Mouse (Mus musculus) intestine, postnatal 0 days (tissue): ENCODE results near the gene Susd6. TPM values are rescaled to one million over a fixed set of nuclear protein-coding genes. Genes with fewer than 3 reads are reported as not detected.

ENCODE experiments used
- ATAC-seq: fragments of 200-750 bp; cut with Nextera tagmentation; 2 replicates; pipeline ENCODE4 v1.8.0; 2017; ENCODE audit warnings: mild to moderate bottlenecking, moderate TSS enrichment, moderate library complexity
- H3K27ac ChIP-seq: fragments of 300-500 bp; sonication (generic); 2 replicates; pipeline ENCODE4 v1.5.1; 2014; ENCODE audit warnings: mild to moderate bottlenecking, low read depth, low read length, moderate library complexity
- H3K27me3 ChIP-seq: fragments of 300-500 bp; sonication (generic); replicated peaks from 2 replicates; pipeline ENCODE4 v1.6.1; 2014; ENCODE audit warnings: low read length, mixed read lengths; ENCODE audit not compliant: control insufficient read depth, insufficient read depth
- H3K36me3 ChIP-seq: fragments of 300-500 bp; sonication (generic); 2 replicates; pipeline ENCODE4 v1.6.1; 2014; ENCODE audit warnings: mild to moderate bottlenecking, moderate library complexity; ENCODE audit not compliant: control insufficient read depth, insufficient read depth
- H3K4me1 ChIP-seq: fragments of 300-500 bp; sonication (generic); replicated peaks from 2 replicates; pipeline ENCODE4 v1.6.1; 2014; ENCODE audit warnings: antibody characterized with exemption, low read length, mixed read lengths; ENCODE audit not compliant: control insufficient read depth, insufficient read depth
- H3K4me2 ChIP-seq: fragments of 300-500 bp; sonication (generic); replicated peaks from 2 replicates; pipeline ENCODE4 v1.6.1; 2014; ENCODE audit warnings: low read depth, mild to moderate bottlenecking, moderate library complexity
- H3K4me3 ChIP-seq: fragments of 300-500 bp; sonication (generic); 2 replicates; pipeline ENCODE4 v1.5.1; 2014; ENCODE audit warnings: low read depth, low read length
- H3K9ac ChIP-seq: fragments of 300-500 bp; sonication (generic); 2 replicates; pipeline ENCODE4 v1.6.1; 2014; ENCODE audit warnings: mild to moderate bottlenecking, low read depth, low read length
- H3K9me3 ChIP-seq: fragments of 300-500 bp; sonication (generic); 2 replicates; pipeline ENCODE4 v1.6.1; 2016; ENCODE audit warnings: mixed run types; ENCODE audit not compliant: control insufficient read depth
- CTCF ChIP-seq: sonication (generic); IDR thresholded peaks from 2 replicates; pipeline ENCODE4 v1.5.1; 2016; ENCODE audit warnings: low read depth, mild to moderate bottlenecking, control low read depth, antibody characterized with exemption, moderate library complexity
- WGBS: fragments of 180-500 bp; shearing (Covaris S2); extraction: QIAGEN DNeasy Blood & Tissue Kit; methylation state at CpG from one replicate; pipeline ENCODE4 v1.1.7; 2014; 5-methylcytosine and 5-hydroxymethylcytosine counted together
- polyA plus RNA-seq: library from polyadenylated mRNA; unstranded; fragments of >200 nt; fragmentation: Nextera tagmentation; extraction: Ambion mirVana; gene quantifications from 2 replicates; pipeline ENCODE4 v1.2.1, GENCODE M21; 2015

The Susd6 gene
- polyA plus RNA-seq, 1 experiment from 2014 or later: 16.9 TPM

DNA sequence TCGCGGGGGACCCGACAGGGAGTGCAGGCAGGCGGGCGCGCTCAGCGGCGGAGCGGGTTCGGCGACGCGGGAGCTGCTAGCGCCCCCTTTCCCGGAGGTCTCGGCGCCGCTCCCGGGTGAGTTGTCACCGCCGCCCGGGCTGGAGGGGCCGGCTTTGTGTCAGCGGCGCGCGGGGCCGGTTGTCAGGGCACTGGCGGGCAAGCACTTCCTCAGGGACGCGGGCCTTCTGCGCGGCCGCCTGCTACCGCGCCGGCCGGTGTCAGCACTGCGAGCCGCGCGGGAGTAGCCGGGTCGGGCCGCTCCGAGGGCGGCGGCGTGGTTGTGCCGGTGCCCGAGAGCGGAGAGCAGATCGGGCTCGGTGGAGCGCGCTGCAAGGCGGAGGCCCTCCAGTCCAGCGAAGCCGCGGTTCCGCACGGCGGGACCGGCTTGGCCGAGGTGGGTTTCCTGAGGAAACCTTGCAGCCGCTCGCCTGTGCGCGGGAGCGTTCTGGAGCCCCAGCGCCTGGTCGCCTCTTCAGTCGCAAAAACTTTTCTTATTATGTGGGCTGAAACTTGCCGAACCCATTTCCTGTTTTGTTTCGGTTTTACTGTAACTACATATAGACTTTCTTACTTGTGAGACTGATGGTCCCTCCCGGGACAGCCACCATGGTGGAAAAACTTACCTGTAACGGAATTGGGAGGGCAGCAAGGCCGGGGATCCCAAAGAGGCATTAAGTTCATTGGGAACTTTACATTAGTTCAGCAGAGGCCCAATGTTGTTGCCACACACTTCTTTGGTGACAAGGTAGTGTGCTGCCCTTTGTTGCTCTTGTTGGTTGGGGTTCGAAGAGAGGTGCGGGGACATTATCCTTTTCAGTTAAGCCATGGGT, 625 bp downstream of the Susd6 start:
- peak; percentile 51 for ATAC-seq
- no peaks in the 10 kb centered on the region for H3K27me3 ChIP-seq
- H3K4me2 ChIP-seq: peak overlapping the region; percentile 71
- TF ChIP-seq CTCF: peak; percentile 46
- H3K4me1 ChIP-seq: peaks cover 20% of the 10 kb centered on the region; the same call in 1 of the 2 replicates
- peak overlapping the region; percentile 95 for H3K9ac ChIP-seq
- H3K27ac ChIP-seq: peak overlapping the region; percentile 98
- H3K9me3 ChIP-seq: no peaks in the 10 kb centered on the region
- no peaks in the 10 kb centered on the region for H3K36me3 ChIP-seq
- peak overlapping the region; percentile 91 for H3K4me3 ChIP-seq
- WGBS: under 1% methylated on average over 80 of the region's 80 CpGs

DNA sequence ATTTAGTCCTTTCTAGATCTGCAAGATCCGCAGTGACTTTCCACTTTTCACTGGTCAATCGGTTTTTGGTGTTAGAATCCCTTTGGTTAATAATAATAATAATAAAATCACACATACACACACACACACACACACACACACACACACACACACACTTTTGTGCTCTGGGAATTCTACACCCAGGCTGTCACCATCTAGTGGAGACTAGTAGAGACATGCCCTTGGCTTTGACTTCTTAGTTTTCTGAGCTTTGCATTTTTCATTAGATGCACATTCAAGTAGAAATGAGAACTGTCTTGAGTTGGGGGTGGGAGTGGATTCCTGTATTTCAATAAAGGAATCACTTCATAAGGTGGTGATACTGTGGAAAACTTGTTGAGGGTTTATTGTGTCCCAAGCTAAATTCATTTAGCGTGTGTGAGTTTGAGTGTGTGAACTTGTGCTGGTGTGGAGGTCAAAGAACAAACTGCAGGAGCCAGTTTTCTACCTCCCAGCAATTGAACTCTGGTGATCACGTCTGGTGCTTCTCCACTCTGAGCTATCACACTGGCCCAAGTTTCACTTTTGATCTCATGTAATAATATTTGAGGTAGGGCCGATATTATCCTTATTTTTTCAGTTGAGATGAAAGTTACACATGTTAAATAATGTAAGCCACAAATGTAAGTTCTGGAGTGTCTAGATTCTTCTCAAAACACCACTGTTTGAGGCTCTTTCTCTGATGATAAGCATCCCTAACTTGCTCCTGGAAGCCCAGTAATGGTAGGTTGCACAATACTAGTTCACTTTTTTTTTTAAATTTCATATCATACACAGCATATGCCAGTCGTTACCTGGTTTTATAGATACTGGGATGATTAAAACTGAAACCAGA, 1.5 kb downstream of the Susd6 start:
- H3K27ac ChIP-seq: peak overlapping the region; percentile 98
- WGBS: 13% methylated on average over 6 of the region's 6 CpGs
- TF ChIP-seq CTCF: peak; percentile 71

DNA sequence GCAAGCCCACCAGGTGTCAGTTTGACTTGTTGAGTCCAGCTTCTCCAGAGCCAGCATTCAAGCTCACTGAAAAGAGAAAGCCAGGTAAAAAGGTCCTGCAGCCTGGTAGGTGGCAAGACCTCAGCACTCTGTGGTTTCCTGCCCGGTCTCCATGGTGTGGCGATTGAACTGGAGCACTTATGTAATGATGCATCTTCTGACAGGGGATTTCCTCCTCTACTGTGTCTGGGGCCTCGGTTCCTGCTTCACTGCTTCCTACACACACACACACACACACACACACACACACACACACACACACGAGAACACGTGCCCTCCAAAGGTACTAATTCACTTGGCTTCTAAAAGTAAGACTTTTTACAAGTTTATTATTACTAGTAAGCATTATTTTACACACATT, 2.6 kb downstream of the Susd6 start:
- Histone ChIP-seq H3K4me2 (peak overlapping the region; percentile 71), H3K27me3 (no peaks in the 10 kb centered on the region), H3K27ac (0 out of 2 replicates have a peak overlapping the region, but pooled peaks have one; percentile 28), H3K36me3 (no peaks in the 10 kb centered on the region), H3K4me3 (no peak overlapping the region), H3K9me3 (no peaks in the 10 kb centered on the region), H3K9ac (no peak overlapping the region), H3K4me1 (peaks cover 16% of the 10 kb centered on the region; the same call in 1 of the 2 replicates)
- TF ChIP-seq CTCF: no peak
- ATAC-seq: no peak
- 49% methylated on average over 5 of the region's 5 CpGs for WGBS

More for the DNA sequence above, 1.5 kb downstream of the Susd6 start:
- peak overlapping the region; percentile 71 for H3K4me2 ChIP-seq
- peak overlapping the region; percentile 91 for H3K4me3 ChIP-seq
- no peaks in the 10 kb centered on the region for H3K36me3 ChIP-seq
- no peaks in the 10 kb centered on the region for H3K27me3 ChIP-seq
- H3K9me3 ChIP-seq: no peaks in the 10 kb centered on the region
- no peak for ATAC-seq
- H3K4me1 ChIP-seq: peaks cover 20% of the 10 kb centered on the region; the same call in 1 of the 2 replicates
- H3K9ac ChIP-seq: peak overlapping the region; percentile 95

DNA sequence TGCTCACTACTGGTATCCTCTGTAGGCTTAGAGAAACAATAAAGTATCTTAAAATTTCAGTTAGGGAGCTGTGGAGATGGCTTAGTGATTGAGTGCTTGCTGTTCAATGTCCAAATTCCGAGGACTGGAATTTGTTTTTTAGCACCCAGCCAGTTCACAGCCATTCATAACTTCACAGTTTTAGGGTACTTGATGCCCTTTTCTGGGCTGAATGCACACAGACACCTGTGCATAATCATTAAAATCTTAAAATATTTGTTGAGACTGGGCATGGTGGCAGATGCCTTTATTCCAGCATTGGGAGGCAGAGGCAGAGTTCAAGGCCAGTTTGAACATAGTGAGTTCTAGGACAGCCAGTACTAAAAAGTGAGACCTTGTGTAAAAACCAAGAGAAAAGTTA, 3.2 kb downstream of the Susd6 start:
- H3K9me3 ChIP-seq: no peaks in the 10 kb centered on the region
- 73% methylated on average over 1 of the region's 1 CpGs for WGBS
- no peak overlapping the region for H3K9ac ChIP-seq
- peaks cover 16% of the 10 kb centered on the region; the same call in 1 of the 2 replicates for H3K4me1 ChIP-seq
- no peaks in the 10 kb centered on the region for H3K36me3 ChIP-seq
- no peak overlapping the region for H3K4me3 ChIP-seq
- H3K27ac ChIP-seq: no peak overlapping the region
- H3K27me3 ChIP-seq: no peaks in the 10 kb centered on the region
- no peak for ATAC-seq
- no peak for TF ChIP-seq CTCF
- no peak overlapping the region for H3K4me2 ChIP-seq

DNA sequence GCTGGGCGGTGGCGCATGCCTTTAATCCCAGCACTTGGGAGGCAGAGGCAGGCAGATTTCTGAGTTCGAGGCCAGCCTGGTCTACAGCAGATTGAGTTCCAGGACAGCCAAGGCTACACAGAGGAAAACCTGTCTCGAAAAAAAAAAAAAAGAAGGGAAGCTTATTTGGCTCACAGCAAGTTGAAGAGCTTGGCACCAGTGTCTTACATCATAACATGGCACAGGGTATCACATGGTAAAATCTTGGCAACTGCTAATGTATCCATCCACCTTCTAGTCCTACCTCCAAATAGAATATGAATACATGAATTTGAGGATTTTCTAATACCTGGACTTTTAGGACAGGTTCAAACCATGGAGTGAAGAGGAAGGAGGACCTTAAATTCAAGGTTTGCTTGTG, 4.2 kb downstream of the Susd6 start:
- Histone ChIP-seq H3K27me3 (no peaks in the 10 kb centered on the region), H3K4me1 (peaks cover 16% of the 10 kb centered on the region; the same call in 1 of the 2 replicates), H3K36me3 (no peaks in the 10 kb centered on the region), H3K4me3 (no peak overlapping the region), H3K9me3 (no peaks in the 10 kb centered on the region), H3K27ac (no peak overlapping the region), H3K4me2 (no peak overlapping the region), H3K9ac (no peak overlapping the region)
- no peak for ATAC-seq
- TF ChIP-seq CTCF: no peak
- 96% methylated on average over 4 of the region's 4 CpGs for WGBS
